Mouse (Mus musculus) lung, postnatal 0 days (tissue): Measurements from ENCODE around the gene Rheb.

Experiments
- CTCF ChIP-seq: IDR thresholded peaks from 2 replicates; pipeline ENCODE4 v1.5.1; 2016; ENCODE audit warnings: antibody characterized with exemption, mild to moderate bottlenecking
- EP300 ChIP-seq: IDR thresholded peaks from 2 replicates; pipeline ENCODE4 v1.6.1; 2016; ENCODE audit warnings: antibody characterized with exemption, mild to moderate bottlenecking, control low read depth

DNA sequence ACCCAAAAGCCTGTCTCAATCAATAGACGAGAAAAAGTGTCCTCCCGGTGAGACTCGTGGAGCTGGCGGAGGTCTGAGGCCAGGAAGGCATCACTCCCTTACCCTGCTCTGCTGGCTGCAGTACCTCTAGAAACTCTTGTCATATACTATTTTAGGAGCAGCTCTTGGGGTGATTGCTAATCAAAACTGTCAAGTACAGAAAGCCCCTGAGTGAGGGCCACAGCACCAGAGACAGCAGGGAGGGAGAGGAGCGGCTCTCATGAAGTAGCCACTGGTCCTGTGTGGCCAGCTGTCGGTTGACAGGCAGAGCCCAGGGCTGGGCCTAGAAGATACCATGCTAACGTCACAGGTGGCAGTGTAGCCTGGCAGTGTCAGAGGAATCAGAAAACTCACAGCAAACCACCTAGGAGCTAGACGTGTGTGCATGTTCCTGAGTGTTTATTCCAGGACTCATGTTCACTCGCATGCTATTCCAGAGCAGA, 19.1 kb upstream of the Rheb start:
- no peak for TF ChIP-seq CTCF
- no peak for TF ChIP-seq EP300
